Mouse (Mus musculus): ENCODE measurements around the gene Ccdc90b. TPM values are rescaled to one million over a fixed set of nuclear protein-coding genes. Genes with fewer than 3 reads are reported as not detected.

Ccdc90b gene
- 59.0 and 62.4 TPM in 2 replicates for polyA plus RNA-seq (2014; fragmentation: Nextera tagmentation; extraction: Ambion mirVana)

DNA sequence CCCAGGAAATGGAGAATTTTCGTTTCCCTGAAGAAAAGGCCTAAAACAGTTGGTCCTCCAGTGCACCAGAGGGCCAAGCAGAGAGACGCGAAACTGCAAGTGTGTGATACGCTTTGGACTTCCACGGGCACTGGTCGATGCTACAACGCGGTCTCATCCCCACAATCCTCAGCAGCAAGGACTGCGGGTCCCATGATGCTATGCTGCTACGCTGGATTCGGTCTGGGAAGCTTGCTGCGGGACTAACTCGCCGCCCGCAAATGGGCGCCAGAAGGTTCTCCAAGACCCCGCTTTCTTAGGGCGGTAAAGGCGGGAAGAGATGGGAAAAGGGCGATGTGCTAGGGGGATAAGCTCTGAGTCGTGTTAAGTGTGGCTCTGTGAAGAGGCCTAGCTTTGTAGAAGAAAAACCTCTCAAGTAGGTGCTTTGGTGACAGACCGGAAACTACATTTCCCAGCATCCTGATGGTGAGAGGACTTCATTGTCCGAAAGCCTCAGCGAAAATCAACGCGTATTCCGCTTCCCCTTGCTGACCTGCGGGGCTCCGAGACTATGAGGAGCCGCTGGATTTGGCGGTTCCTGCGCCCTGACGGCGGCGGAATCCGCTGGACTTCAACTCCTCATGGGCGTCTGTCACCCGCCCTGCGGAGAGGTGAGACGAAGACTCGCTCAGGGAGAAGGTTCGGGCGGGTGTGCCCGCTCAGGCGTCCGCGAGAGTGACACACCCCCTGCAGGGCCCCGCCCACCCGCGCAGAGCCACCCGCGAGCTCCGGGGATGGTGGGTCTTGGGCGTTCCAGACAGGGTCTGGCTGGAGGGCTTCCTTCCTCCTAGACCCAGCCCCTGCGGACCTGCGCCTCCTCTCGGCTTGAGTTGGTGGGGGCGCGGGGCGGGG, at the start of gene Ccdc90b:
Ccdc90b (plus strand) TSS at position 164 of the 891 bp plus-strand sequence.
- no peaks in the 10 kb centered on the region for H3K9me3 ChIP-seq (ENCODE audit: control insufficient read depth, low read length)
- no peaks in the 10 kb centered on the region for H3K36me3 ChIP-seq (ENCODE audit: control insufficient read depth, insufficient read depth, low read length)
- peak; percentile 98 for ATAC-seq (ENCODE audit: low read depth)
- H3K4me1 ChIP-seq (ENCODE audit: control insufficient read depth, insufficient read depth, low read length), result 0 out of 2 replicates have a peak, but pooled peaks cover 6% of the 10 kb centered on the region
- WGBS, result 1% methylated on average over 50 of the region's 60 CpGs
- peak within 1 kb of the TSS; percentile 54 for H3K4me2 ChIP-seq (ENCODE audit: low read depth, low read length)
- no peaks in the 10 kb centered on the region for H3K27me3 ChIP-seq (ENCODE audit: control insufficient read depth, insufficient read depth, low read length)
- H3K9ac ChIP-seq (replicated peaks; ENCODE audit: low read depth, low read length), result peak within 1 kb of the TSS; percentile 70
- H3K27ac ChIP-seq (ENCODE audit: low read depth, low read length), result peak within 1 kb of the TSS; percentile 93
- peak within 1 kb of the TSS; percentile 90 for H3K4me3 ChIP-seq (ENCODE audit: low read depth, low read length)

DNA sequence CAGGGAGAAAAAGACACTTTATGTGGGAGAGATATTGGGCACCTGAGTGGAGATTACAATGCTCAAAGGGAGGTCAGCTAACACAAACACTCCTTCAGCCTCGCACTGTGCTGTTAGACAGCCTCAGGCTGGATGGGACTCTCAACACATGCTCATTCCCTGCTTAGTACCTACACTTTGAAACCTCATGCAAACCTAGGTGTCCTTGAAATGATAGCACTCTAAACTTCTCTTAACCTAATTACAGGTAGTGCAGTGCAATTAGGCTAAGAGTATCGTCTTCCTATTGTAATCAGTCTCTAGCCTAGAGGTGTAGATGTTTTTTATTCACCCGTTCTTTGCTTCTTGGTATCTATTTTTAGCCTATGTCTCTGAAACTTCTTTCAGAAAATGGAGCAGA, 40.6 kb upstream of the Ccdc90b start:
- no peaks in the 10 kb centered on the region for H3K27me3 ChIP-seq (ENCODE audit: control insufficient read depth, insufficient read depth, low read length)
- H3K9me3 ChIP-seq (ENCODE audit: control insufficient read depth, low read length), result no peaks in the 10 kb centered on the region
- WGBS, result 75% methylated on average over 3 of the region's 3 CpGs
- H3K27ac ChIP-seq (ENCODE audit: low read depth, low read length), result no peak overlapping the region
- H3K9ac ChIP-seq (replicated peaks; ENCODE audit: low read depth, low read length), result no peak overlapping the region
- no peak for ATAC-seq (ENCODE audit: low read depth)
- H3K36me3 ChIP-seq (ENCODE audit: control insufficient read depth, insufficient read depth, low read length), result no peaks in the 10 kb centered on the region
- no peak overlapping the region for H3K4me2 ChIP-seq (ENCODE audit: low read depth, low read length)
- no peak overlapping the region for H3K4me3 ChIP-seq (ENCODE audit: low read depth, low read length)
- H3K4me1 ChIP-seq (ENCODE audit: control insufficient read depth, insufficient read depth, low read length), result no peaks in the 10 kb centered on the region

- Histone ChIP-seq H3K36me3 (ENCODE audit: control insufficient read depth, insufficient read depth, low read length) (no peaks in the 10 kb centered on the region), H3K4me1 (ENCODE audit: control insufficient read depth, insufficient read depth, low read length) (no peaks in the 10 kb centered on the region), H3K27me3 (ENCODE audit: control insufficient read depth, insufficient read depth, low read length) (no peaks in the 10 kb centered on the region), H3K4me2 (ENCODE audit: low read depth, low read length) (no peak overlapping the region), H3K27ac (ENCODE audit: low read depth, low read length) (no peak overlapping the region), H3K9ac (replicated peaks; ENCODE audit: low read depth, low read length) (no peak overlapping the region), H3K4me3 (ENCODE audit: low read depth, low read length) (no peak overlapping the region), H3K9me3 (ENCODE audit: control insufficient read depth, low read length) (no peaks in the 10 kb centered on the region)
- no peak for ATAC-seq (ENCODE audit: low read depth)
- 42% methylated on average over 4 of the region's 4 CpGs for WGBS
These were observed 40.1 kb upstream of the Ccdc90b start for GRCm38 (mm10) chr7:92520820-92521219.

GRCm38 (mm10) chr7:92529245-92529644, 31.7 kb upstream of the Ccdc90b start:
- Histone ChIP-seq H3K27ac (ENCODE audit: low read depth, low read length) (no peak overlapping the region), H3K9me3 (ENCODE audit: control insufficient read depth, low read length) (no peaks in the 10 kb centered on the region), H3K4me1 (ENCODE audit: control insufficient read depth, insufficient read depth, low read length) (no peaks in the 10 kb centered on the region), H3K27me3 (ENCODE audit: control insufficient read depth, insufficient read depth, low read length) (no peaks in the 10 kb centered on the region), H3K36me3 (ENCODE audit: control insufficient read depth, insufficient read depth, low read length) (no peaks in the 10 kb centered on the region), H3K4me3 (ENCODE audit: low read depth, low read length) (no peak overlapping the region), H3K4me2 (ENCODE audit: low read depth, low read length) (no peak overlapping the region), H3K9ac (replicated peaks; ENCODE audit: low read depth, low read length) (no peak overlapping the region)
- ATAC-seq (ENCODE audit: low read depth), result no peak
- WGBS, result 88% methylated on average over 4 of the region's 4 CpGs

- Histone ChIP-seq H3K4me2 (ENCODE audit: low read depth, low read length) (no peak overlapping the region), H3K27ac (ENCODE audit: low read depth, low read length) (0 out of 2 replicates have a peak overlapping the region, but pooled peaks have one; percentile 11), H3K27me3 (ENCODE audit: control insufficient read depth, insufficient read depth, low read length) (no peaks in the 10 kb centered on the region), H3K9me3 (ENCODE audit: control insufficient read depth, low read length) (no peaks in the 10 kb centered on the region), H3K4me1 (ENCODE audit: control insufficient read depth, insufficient read depth, low read length) (no peaks in the 10 kb centered on the region), H3K9ac (replicated peaks; ENCODE audit: low read depth, low read length) (no peak overlapping the region), H3K36me3 (ENCODE audit: control insufficient read depth, insufficient read depth, low read length) (no peaks in the 10 kb centered on the region), H3K4me3 (ENCODE audit: low read depth, low read length) (no peak overlapping the region)
- 31% methylated on average over 6 of the region's 6 CpGs for WGBS
- ATAC-seq (ENCODE audit: low read depth), result peak; percentile 71; the same call in 1 of the 2 replicates
These were observed 28.5 kb upstream of the Ccdc90b start for GRCm38 (mm10) chr7:92532351-92533036.

DNA sequence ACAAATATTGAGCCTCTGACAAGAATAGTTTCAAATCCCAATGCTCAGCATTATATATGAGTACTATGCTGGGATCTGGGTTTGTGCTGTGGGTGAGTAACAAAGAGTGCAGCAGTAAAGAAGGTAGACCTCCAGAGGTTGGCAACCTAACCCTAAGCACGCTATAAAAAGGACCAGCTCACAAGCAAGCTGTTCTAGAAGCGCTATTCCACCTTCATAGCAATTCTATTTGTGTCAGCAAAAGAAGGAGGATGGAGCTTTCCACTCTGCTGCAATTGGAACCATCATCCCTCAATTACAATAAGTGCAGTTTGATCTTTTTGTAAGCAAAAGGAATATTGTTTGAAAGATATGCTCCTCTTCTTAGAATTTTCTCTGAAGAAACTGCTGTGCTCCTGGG, 14.2 kb upstream of the Ccdc90b start:
- Histone ChIP-seq H3K36me3 (ENCODE audit: control insufficient read depth, insufficient read depth, low read length) (no peaks in the 10 kb centered on the region), H3K27me3 (ENCODE audit: control insufficient read depth, insufficient read depth, low read length) (no peaks in the 10 kb centered on the region), H3K4me1 (ENCODE audit: control insufficient read depth, insufficient read depth, low read length) (no peaks in the 10 kb centered on the region), H3K9me3 (ENCODE audit: control insufficient read depth, low read length) (no peaks in the 10 kb centered on the region), H3K4me2 (ENCODE audit: low read depth, low read length) (no peak overlapping the region), H3K4me3 (ENCODE audit: low read depth, low read length) (no peak overlapping the region), H3K9ac (replicated peaks; ENCODE audit: low read depth, low read length) (no peak overlapping the region), H3K27ac (ENCODE audit: low read depth, low read length) (no peak overlapping the region)
- no peak for ATAC-seq (ENCODE audit: low read depth)
- WGBS, result 78% methylated on average over 2 of the region's 2 CpGs

DNA sequence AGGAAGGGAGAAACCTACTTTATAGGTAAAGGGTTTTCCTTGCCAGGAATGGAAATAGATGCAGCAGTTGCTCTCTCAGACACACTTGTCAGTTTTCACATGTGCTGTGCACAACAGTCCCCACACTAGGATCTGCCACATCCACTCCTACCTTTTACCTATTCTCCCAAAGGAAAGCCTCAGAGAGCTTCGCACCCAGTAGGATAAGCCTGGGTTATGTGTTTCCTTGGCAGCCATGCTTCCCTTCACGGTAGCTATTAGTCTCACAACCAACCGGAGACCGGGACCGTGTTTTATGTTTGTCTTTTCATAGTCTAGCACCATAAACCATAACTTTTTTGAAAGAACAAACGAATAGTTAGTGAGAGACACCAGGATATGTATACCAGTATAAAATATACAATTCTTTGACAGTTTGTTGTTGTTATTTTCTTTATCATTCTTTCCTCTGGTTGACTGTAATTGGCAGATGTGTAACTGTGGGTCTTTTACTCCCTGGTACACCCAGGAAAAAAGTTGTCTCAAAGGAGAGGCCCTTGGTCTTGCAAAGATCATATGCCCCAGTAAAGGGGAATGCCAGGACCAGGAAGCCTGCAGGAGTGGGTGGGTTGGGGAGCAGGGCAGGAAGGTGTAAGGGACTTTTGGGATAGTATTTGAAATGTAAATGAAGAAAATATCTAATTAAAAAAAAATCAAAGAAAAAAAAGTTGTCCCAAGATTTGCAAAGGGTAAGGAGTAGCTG, 10.5 kb upstream of the Ccdc90b start:
- H3K27ac ChIP-seq (ENCODE audit: low read depth, low read length), result no peak overlapping the region
- no peak overlapping the region for H3K4me2 ChIP-seq (ENCODE audit: low read depth, low read length)
- no peaks in the 10 kb centered on the region for H3K9me3 ChIP-seq (ENCODE audit: control insufficient read depth, low read length)
- H3K9ac ChIP-seq (replicated peaks; ENCODE audit: low read depth, low read length), result no peak overlapping the region
- ATAC-seq (ENCODE audit: low read depth), result peak; percentile 69; the same call in 1 of the 2 replicates
- H3K27me3 ChIP-seq (ENCODE audit: control insufficient read depth, insufficient read depth, low read length), result no peaks in the 10 kb centered on the region
- no peaks in the 10 kb centered on the region for H3K36me3 ChIP-seq (ENCODE audit: control insufficient read depth, insufficient read depth, low read length)
- no peak overlapping the region for H3K4me3 ChIP-seq (ENCODE audit: low read depth, low read length)
- WGBS, result 81% methylated on average over 6 of the region's 6 CpGs
- H3K4me1 ChIP-seq (ENCODE audit: control insufficient read depth, insufficient read depth, low read length), result no peaks in the 10 kb centered on the region

GRCm38 (mm10) chr7:92550990-92551392, 10.0 kb upstream of the Ccdc90b start:
- Histone ChIP-seq H3K9me3 (ENCODE audit: control insufficient read depth, low read length) (no peaks in the 10 kb centered on the region), H3K36me3 (ENCODE audit: control insufficient read depth, insufficient read depth, low read length) (no peaks in the 10 kb centered on the region), H3K4me1 (ENCODE audit: control insufficient read depth, insufficient read depth, low read length) (no peaks in the 10 kb centered on the region), H3K27ac (ENCODE audit: low read depth, low read length) (no peak overlapping the region), H3K4me2 (ENCODE audit: low read depth, low read length) (no peak overlapping the region), H3K9ac (replicated peaks; ENCODE audit: low read depth, low read length) (no peak overlapping the region), H3K4me3 (ENCODE audit: low read depth, low read length) (no peak overlapping the region), H3K27me3 (ENCODE audit: control insufficient read depth, insufficient read depth, low read length) (no peaks in the 10 kb centered on the region)
- 54% methylated on average over 4 of the region's 4 CpGs for WGBS
- ATAC-seq (ENCODE audit: low read depth), result peak; percentile 80; the same call in 1 of the 2 replicates

All from neural tube, embryonic 14.5 days (tissue).